In the genomic region with DNA sequence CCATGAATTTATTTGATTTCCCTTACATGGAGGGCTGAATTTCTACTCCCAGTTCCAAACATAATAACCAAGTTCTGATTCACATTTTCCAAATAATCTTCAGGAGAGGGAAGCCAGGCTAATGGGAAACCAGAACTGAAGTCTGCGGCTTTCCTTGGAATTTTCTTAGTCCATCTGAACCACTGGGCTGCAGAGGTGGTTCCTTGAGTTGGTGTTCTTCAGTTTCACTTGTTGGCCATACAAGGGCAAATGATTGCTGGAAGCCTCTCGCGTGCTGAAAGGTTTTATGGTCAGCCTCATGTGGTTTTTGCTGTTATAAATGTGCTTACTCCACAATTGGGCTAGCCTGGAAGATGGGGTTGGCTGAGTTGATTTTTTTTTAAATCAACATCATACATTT, we compare ENCODE assay signal across 19 mouse cellular contexts.
"Had no signal": no experiment of that assay in that cellular context is flagged by ENCODE, and none has a peak within 500 bp of the region (broad histone marks: within the 10 kb centered on the region; RNA-seq: fewer than 3 reads in every experiment).

No protein-coding gene starts in this region.

- H3K4me3 ChIP-seq: kidney, embryonic 15.5 days; limb, embryonic 13.5 days; midbrain, embryonic 12.5 days; midbrain, embryonic 15.5 days; neural tube, embryonic 13.5 days had no signal

- H3K27me3 ChIP-seq: kidney, embryonic 15.5 days; limb, embryonic 13.5 days; midbrain, embryonic 12.5 days; midbrain, embryonic 15.5 days; neural tube, embryonic 13.5 days had no signal

- H3K4me2 ChIP-seq: kidney, embryonic 15.5 days; limb, embryonic 13.5 days; liver, embryonic 11.5 days; lung, embryonic 14.5 days; midbrain, embryonic 12.5 days; midbrain, embryonic 15.5 days; neural tube, embryonic 13.5 days had no signal

- DNase-seq: kidney, adult 11 months; kidney, adult 8-10 months; kidney, postnatal 10 days; kidney, postnatal 36 days; left cerebral cortex, postnatal 4 days; liver, postnatal 0 days; lung, embryonic 14.5 days; thymus, adult 2 months; thymus, postnatal 14 days had no signal

- ATAC-seq: liver, postnatal 0 days; lung, postnatal 0 days; midbrain, embryonic 15.5 days had no signal

- H3K9me3 ChIP-seq: kidney, embryonic 15.5 days; limb, embryonic 13.5 days; midbrain, embryonic 12.5 days; midbrain, embryonic 15.5 days; neural tube, embryonic 13.5 days had no signal

- H3K27ac ChIP-seq: kidney, embryonic 15.5 days; limb, embryonic 13.5 days; liver, embryonic 14.5 days; macrophage; midbrain, embryonic 12.5 days; midbrain, embryonic 15.5 days; neural tube, embryonic 13.5 days; stomach, postnatal 0 days had no signal

- H3K9ac ChIP-seq: kidney, embryonic 15.5 days; limb, embryonic 13.5 days; liver, embryonic 14.5 days; liver, postnatal 0 days; lung, embryonic 14.5 days; midbrain, embryonic 12.5 days; midbrain, embryonic 15.5 days; neural tube, embryonic 13.5 days had no signal
